Mouse (Mus musculus) brain, adult 2 months (tissue): ENCODE measurements around the gene Cd160.

Source experiments
- DNase-seq: peaks from one replicate; pipeline ENCODE4 v3.0.0; 2011; ENCODE audit warnings: low read depth, low spot score

Gene Cd160

GRCm38 (mm10) chr3:96828984-96829383, at the start of gene Cd160, which contains the start of gene Pdzk1:
Gene Cd160 (minus strand): TSS chr3:96829351.
Gene Pdzk1 (plus strand): TSS chr3:96829284.
- DNase-seq: no peak

GRCm38 (mm10) chr3:96874808-96875571, 45.8 kb upstream of the Cd160 start:
- no peak for DNase-seq

GRCm38 (mm10) chr3:96872501-96872900, 43.4 kb upstream of the Cd160 start:
- no peak for DNase-seq

- DNase-seq: peak; percentile 43
These were observed 41.9 kb upstream of the Cd160 start for GRCm38 (mm10) chr3:96871070-96871469.

- peak; percentile 69 for DNase-seq
These were observed 41.1 kb upstream of the Cd160 start for GRCm38 (mm10) chr3:96870270-96870669.

- DNase-seq: no peak
These were observed 39.9 kb upstream of the Cd160 start for GRCm38 (mm10) chr3:96869091-96869490.

GRCm38 (mm10) chr3:96868566-96868965, 39.4 kb upstream of the Cd160 start:
- no peak for DNase-seq

GRCm38 (mm10) chr3:96867863-96868262, 38.7 kb upstream of the Cd160 start:
- DNase-seq: no peak

- DNase-seq: peak; percentile 43
These were observed 31.3 kb upstream of the Cd160 start for GRCm38 (mm10) chr3:96860498-96860897.

GRCm38 (mm10) chr3:96855833-96856232, 26.7 kb upstream of the Cd160 start:
- DNase-seq: no peak

- no peak for DNase-seq
These were observed 25.2 kb upstream of the Cd160 start for GRCm38 (mm10) chr3:96854376-96854775.

- DNase-seq: no peak
These were observed 23.4 kb upstream of the Cd160 start for GRCm38 (mm10) chr3:96852561-96852960.

- DNase-seq: peak; percentile 36
These were observed 20.1 kb upstream of the Cd160 start for GRCm38 (mm10) chr3:96849168-96849727.

GRCm38 (mm10) chr3:96848470-96848869, 19.3 kb upstream of the Cd160 start:
- DNase-seq: peak; percentile 68

- DNase-seq: no peak
These were observed 18.5 kb upstream of the Cd160 start for GRCm38 (mm10) chr3:96847661-96848060.

GRCm38 (mm10) chr3:96846985-96847384, 17.8 kb upstream of the Cd160 start:
- DNase-seq: no peak

- no peak for DNase-seq
These were observed 16.7 kb upstream of the Cd160 start for GRCm38 (mm10) chr3:96845806-96846205.

- no peak for DNase-seq
These were observed 16.0 kb upstream of the Cd160 start for GRCm38 (mm10) chr3:96845191-96845590.

GRCm38 (mm10) chr3:96838996-96839645, 10.0 kb upstream of the Cd160 start:
- DNase-seq: no peak

GRCm38 (mm10) chr3:96836414-96836813, 7.3 kb upstream of the Cd160 start:
- DNase-seq: no peak

- no peak for DNase-seq
These were observed 5.6 kb upstream of the Cd160 start for GRCm38 (mm10) chr3:96834587-96835348.

GRCm38 (mm10) chr3:96832930-96833329, 3.8 kb upstream of the Cd160 start:
- no peak for DNase-seq
